Mouse (Mus musculus): ENCODE data around the gene Atpaf1. TPM values are rescaled to one million over a fixed set of nuclear protein-coding genes. Genes with fewer than 3 reads are reported as not detected.
A peak's percentile ranks its signal among the peaks of the same experiment; 100 is the strongest.

Gene Atpaf1
- polyA plus RNA-seq, 2 experiments = 8.5 to 22.0 TPM

DNA sequence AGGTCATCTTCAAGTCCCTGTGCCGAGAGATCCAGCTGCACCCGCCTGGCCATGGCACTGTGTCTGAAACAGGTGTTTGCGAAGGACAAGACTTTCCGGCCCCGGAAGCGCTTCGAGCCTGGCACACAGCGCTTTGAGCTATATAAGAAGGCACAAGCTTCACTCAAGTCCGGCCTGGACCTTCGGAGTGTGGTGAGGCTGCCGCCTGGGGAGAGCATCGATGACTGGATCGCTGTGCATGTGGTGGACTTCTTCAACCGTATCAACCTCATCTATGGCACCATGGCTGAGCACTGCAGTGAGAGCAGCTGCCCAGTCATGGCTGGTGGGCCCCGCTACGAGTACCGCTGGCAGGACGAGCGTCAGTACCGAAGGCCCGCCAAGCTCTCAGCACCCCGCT, 46.6 kb downstream of the Atpaf1 start:
- no peak for TF ChIP-seq EP300 (IDR thresholded peaks at IDR 0.05; ENCODE audit: low read depth)
- no peak for TF ChIP-seq CTCF (IDR thresholded peaks at IDR 0.05; ENCODE audit: low read depth)
- ATAC-seq (ENCODE audit: insufficient read depth) (no peak), DNase-seq (ENCODE audit: low read depth in 3 of 3, low spot score in 3 of 3) (no peak)
- Histone ChIP-seq H3K9ac (replicated peaks) (no peak overlapping the region), H3K27me3 (ENCODE audit: control insufficient read depth, insufficient read depth, low read length) (no peaks in the 10 kb centered on the region), H3K36me3 (replicated peaks; ENCODE audit: control insufficient read depth, insufficient read depth, low read depth) (peaks cover 8% of the 10 kb centered on the region), H3K27ac (no peak overlapping the region), H3K4me1 (replicated peaks; ENCODE audit: control insufficient read depth in 2 of 2, insufficient read depth in 2 of 2, low read length in 1 of 2) (peaks cover 17 to 27% of the 10 kb centered on the region in 2 experiments), H3K4me2 (ENCODE audit: low read depth) (no peak overlapping the region), H3K9me3 (ENCODE audit: control insufficient read depth, low read length) (no peaks in the 10 kb centered on the region), H3K4me3 (ENCODE audit: insufficient read depth in 1 of 2, low read depth in 2 of 2, low read length in 2 of 2) (no peak overlapping the region)
- 90% methylated on average over 22 of the region's 22 CpGs for WGBS (ENCODE audit: insufficient replicate concordance)

DNA sequence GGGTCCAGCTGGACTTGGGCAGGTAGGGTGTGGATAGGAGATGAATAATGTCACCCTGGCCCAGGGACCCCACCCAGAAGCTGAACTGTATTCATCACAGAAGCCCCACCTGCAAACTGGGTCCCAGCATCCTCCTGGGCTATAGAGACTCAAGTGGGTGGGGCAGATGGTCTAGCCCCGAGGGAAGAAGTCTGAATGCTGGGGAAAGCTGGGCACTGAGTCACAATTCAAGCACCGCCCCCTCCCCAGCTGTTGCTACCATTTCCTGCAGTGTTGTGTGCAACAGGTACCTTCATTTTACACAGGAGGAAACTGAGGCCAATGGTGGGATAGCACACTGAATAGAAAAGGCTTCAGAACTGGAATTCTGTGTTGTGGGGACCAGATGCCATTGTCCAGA, 47.4 kb downstream of the Atpaf1 start:
- WGBS (ENCODE audit: insufficient replicate concordance) = 64% methylated on average over 2 of the region's 2 CpGs
- Histone ChIP-seq H3K36me3 (replicated peaks; ENCODE audit: control insufficient read depth, insufficient read depth, low read depth) (peaks cover 8% of the 10 kb centered on the region), H3K9ac (replicated peaks) (no peak overlapping the region), H3K27me3 (ENCODE audit: control insufficient read depth, insufficient read depth, low read length) (no peaks in the 10 kb centered on the region), H3K27ac (no peak overlapping the region), H3K4me2 (ENCODE audit: low read depth) (no peak overlapping the region), H3K9me3 (ENCODE audit: control insufficient read depth, low read length) (no peaks in the 10 kb centered on the region), H3K4me1 (replicated peaks; ENCODE audit: control insufficient read depth in 2 of 2, insufficient read depth in 2 of 2, low read length in 1 of 2) (peaks cover 17 to 27% of the 10 kb centered on the region in 2 experiments), H3K4me3 (ENCODE audit: insufficient read depth in 1 of 2, low read depth in 2 of 2, low read length in 2 of 2) (no peak overlapping the region)
- ATAC-seq (ENCODE audit: insufficient read depth) = no peak
- TF ChIP-seq EP300 (IDR thresholded peaks at IDR 0.05; ENCODE audit: low read depth) (no peak), CTCF (IDR thresholded peaks at IDR 0.05; ENCODE audit: low read depth) (no peak)
- no peak for DNase-seq (ENCODE audit: low read depth in 3 of 3, low spot score in 3 of 3)

GRCm38 (mm10) chr4:115835576-115835975, 51.0 kb downstream of the Atpaf1 start:
- no peak for ATAC-seq (ENCODE audit: insufficient read depth)
- Histone ChIP-seq H3K27me3 (ENCODE audit: control insufficient read depth, insufficient read depth, low read length) (no peaks in the 10 kb centered on the region), H3K27ac (no peak overlapping the region)

DNA sequence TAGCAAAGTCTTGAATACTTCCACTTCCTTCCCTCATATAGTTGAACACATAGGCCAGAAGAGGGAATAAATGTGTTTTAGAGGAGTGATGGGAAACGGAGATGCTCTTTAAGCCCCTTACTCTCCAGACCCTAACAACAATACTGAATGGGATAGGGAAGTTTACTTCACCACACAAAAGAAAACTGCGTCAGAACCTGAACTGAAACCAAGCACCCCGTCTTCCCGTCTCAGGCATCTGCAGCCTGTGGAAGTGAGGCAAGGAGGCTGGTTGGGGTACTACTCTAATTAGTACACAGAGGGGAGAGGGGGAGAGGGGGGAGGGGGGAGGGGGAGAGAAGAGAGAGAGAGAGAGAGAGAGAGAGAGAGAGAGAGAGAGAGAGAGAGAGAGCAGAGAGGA, 53.6 kb downstream of the Atpaf1 start:
- H3K4me1 ChIP-seq (replicated peaks; ENCODE audit: control insufficient read depth in 2 of 2, insufficient read depth in 2 of 2, low read length in 1 of 2) = peaks cover 9 to 27% of the 10 kb centered on the region in 2 experiments
- TF ChIP-seq CTCF (IDR thresholded peaks at IDR 0.05; ENCODE audit: low read depth) = no peak
- no peak for TF ChIP-seq EP300 (IDR thresholded peaks at IDR 0.05; ENCODE audit: low read depth)

More at GRCm38 (mm10) chr4:115835576-115835975, 51.0 kb downstream of the Atpaf1 start:
- H3K4me1 ChIP-seq (replicated peaks; ENCODE audit: control insufficient read depth in 2 of 2, insufficient read depth in 2 of 2, low read length in 1 of 2) = peaks cover 4 to 16% of the 10 kb centered on the region in 2 experiments
- no peak overlapping the region for H3K4me2 ChIP-seq (ENCODE audit: low read depth)
- 65% methylated on average over 2 of the region's 2 CpGs for WGBS (ENCODE audit: insufficient replicate concordance)
- no peaks in the 10 kb centered on the region for H3K9me3 ChIP-seq (ENCODE audit: control insufficient read depth, low read length)
- TF ChIP-seq EP300 (IDR thresholded peaks at IDR 0.05; ENCODE audit: low read depth) (no peak), CTCF (IDR thresholded peaks at IDR 0.05; ENCODE audit: low read depth) (no peak)
- DNase-seq (ENCODE audit: low read depth in 3 of 3, low spot score in 3 of 3) = no peak
- H3K9ac ChIP-seq (replicated peaks) = no peak overlapping the region
- H3K36me3 ChIP-seq (replicated peaks; ENCODE audit: control insufficient read depth, insufficient read depth, low read depth) = peaks cover 8% of the 10 kb centered on the region
- H3K4me3 ChIP-seq (ENCODE audit: insufficient read depth in 1 of 2, low read depth in 2 of 2, low read length in 2 of 2) = no peak overlapping the region

GRCm38 (mm10) chr4:115838696-115839641, 54.4 kb downstream of the Atpaf1 start, which contains the start of gene Mknk1:
TSS of gene Mknk1 (plus strand) at chr4:115839198.
- Histone ChIP-seq H3K27ac (peak within 1 kb of the TSS; percentile 0), H3K4me3 (ENCODE audit: insufficient read depth in 1 of 2, low read depth in 2 of 2, low read length in 2 of 2) (peak within 1 kb of the TSS; percentile 65 to 89), H3K9me3 (ENCODE audit: control insufficient read depth, low read length) (no peaks in the 10 kb centered on the region), H3K27me3 (ENCODE audit: control insufficient read depth, insufficient read depth, low read length) (no peaks in the 10 kb centered on the region), H3K4me1 (replicated peaks; ENCODE audit: control insufficient read depth in 2 of 2, insufficient read depth in 2 of 2, low read length in 1 of 2) (peaks cover 9 to 27% of the 10 kb centered on the region in 2 experiments), H3K4me2 (ENCODE audit: low read depth) (peak within 1 kb of the TSS; percentile 65), H3K9ac (replicated peaks) (peak within 1 kb of the TSS; percentile 63), H3K36me3 (replicated peaks; ENCODE audit: control insufficient read depth, insufficient read depth, low read depth) (peaks cover 11% of the 10 kb centered on the region)
- peak; percentile 88 to 90 (median 89) for DNase-seq (ENCODE audit: low read depth in 3 of 3, low spot score in 3 of 3)
- TF ChIP-seq CTCF (IDR thresholded peaks at IDR 0.05; ENCODE audit: low read depth) = peak; percentile 54; the same call in 1 of the 2 replicates
- no peak for TF ChIP-seq EP300 (IDR thresholded peaks at IDR 0.05; ENCODE audit: low read depth)
- 1% methylated on average over 51 of the region's 51 CpGs for WGBS (ENCODE audit: insufficient replicate concordance)
- peak; percentile 93 for ATAC-seq (ENCODE audit: insufficient read depth)

More for the DNA sequence above, 53.6 kb downstream of the Atpaf1 start:
- Histone ChIP-seq H3K9ac (replicated peaks) (peak overlapping the region; percentile 41; the same call in 1 of the 2 replicates), H3K27me3 (ENCODE audit: control insufficient read depth, insufficient read depth, low read length) (no peaks in the 10 kb centered on the region), H3K27ac (no peak overlapping the region), H3K4me2 (ENCODE audit: low read depth) (peak overlapping the region; percentile 65), H3K4me3 (ENCODE audit: insufficient read depth in 1 of 2, low read depth in 2 of 2, low read length in 2 of 2) (no peak overlapping the region; a peak in 1 of 4 replicates), H3K36me3 (replicated peaks; ENCODE audit: control insufficient read depth, insufficient read depth, low read depth) (peaks cover 6% of the 10 kb centered on the region), H3K9me3 (ENCODE audit: control insufficient read depth, low read length) (no peaks in the 10 kb centered on the region)
- DNase-seq (ENCODE audit: low read depth in 3 of 3, low spot score in 3 of 3) = no peak
- no peak for ATAC-seq (ENCODE audit: insufficient read depth)
- WGBS (ENCODE audit: insufficient replicate concordance) = 28% methylated on average over 4 of the region's 4 CpGs
